Mouse (Mus musculus): ENCODE data around the gene Rab7. TPM values are rescaled to one million over a fixed set of nuclear protein-coding genes. Genes with fewer than 3 reads are reported as not detected.

Gene Rab7
- polyA plus RNA-seq (2012; rRNA removed; ENCODE audit: low replicate concordance): 266 and 279 TPM in 2 replicates

DNA sequence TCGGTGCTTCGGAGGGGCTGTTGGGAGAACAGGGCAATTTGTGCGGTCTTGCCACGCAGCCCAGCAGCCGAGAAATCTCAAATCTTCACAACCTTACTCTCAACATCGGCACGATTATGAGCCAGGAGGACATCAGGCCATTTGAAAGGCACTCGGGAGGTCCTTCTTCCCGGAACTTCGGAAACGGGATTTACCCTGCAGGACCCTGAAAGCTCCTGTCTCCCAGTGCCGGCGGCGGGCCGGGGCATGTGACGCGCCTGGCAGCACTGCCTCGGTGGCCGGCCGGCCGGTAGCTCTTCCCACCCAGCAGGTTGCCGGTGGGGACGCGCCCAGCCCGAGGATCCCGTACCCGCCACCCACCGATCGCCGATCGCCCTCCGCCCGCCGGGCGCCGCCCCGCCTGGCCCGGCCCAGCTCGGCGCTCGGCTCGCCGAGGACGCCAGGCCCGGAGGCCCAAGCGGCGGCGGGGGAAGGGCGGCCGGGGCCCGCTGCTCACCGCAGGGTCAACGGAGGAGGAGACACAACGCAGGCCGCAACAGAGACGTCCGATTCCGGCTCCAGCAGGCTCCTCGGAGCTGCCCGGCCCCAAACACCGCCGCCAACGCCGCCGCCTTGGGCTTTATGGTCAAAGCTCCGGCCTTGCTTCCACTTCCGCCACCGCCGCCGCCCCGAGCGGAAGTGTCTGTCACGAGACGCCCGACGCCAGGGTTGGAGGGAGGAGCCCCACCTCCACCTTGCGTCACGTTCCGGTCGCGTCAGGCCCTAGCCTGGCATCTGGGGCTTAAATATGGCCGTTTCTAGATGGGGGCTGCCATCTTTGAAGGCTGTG is at the start of gene Rab7:
Gene Rab7, minus strand, starts transcription at position 694 of the 829 bp plus-strand sequence.

DNA sequence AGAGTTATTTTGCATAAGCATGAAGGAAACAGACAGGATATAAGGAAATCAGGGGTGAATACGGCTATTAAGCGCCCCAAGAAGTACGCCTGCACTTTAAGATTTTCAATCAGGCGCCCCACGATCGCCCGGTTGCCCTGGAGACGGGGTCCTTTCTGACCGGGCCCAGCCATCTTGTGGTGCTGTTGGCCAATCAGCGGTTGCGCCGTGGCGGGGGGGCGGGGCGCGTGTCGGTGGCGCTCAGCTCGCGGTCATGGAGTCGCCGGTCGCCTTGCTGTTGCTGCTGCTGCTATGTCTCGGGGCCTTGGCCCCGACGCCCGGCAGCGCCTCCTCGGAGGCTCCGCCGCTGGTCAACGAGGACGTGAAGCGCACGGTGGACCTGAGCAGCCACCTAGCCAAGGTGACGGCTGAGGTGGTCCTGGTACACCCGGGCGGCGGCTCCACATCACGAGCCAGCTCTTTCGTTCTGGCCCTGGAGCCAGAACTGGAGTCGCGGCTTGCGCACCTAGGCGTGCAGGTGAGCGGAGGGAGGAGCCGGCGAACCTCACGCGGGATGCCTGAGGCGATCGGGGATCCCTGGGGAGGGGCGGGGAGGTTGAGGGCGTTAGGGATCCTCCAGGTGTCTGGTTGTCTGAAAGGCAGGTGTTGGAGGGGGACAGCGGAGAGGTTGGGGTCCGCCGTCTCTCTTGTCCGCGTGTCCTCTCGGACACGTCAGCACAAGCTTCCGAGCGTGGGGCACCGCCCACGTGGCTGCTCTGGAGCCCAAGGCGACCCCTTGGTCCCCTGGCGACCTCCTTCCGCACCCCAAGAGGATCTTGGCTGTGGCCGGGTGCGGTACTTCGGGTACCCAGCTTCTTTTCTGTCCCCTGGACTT is 39.4 kb upstream of the Rab7 start, which contains the start of gene Rpn1:
Gene Rpn1, plus strand, starts transcription at position 205 of the 874 bp plus-strand sequence.

DNA sequence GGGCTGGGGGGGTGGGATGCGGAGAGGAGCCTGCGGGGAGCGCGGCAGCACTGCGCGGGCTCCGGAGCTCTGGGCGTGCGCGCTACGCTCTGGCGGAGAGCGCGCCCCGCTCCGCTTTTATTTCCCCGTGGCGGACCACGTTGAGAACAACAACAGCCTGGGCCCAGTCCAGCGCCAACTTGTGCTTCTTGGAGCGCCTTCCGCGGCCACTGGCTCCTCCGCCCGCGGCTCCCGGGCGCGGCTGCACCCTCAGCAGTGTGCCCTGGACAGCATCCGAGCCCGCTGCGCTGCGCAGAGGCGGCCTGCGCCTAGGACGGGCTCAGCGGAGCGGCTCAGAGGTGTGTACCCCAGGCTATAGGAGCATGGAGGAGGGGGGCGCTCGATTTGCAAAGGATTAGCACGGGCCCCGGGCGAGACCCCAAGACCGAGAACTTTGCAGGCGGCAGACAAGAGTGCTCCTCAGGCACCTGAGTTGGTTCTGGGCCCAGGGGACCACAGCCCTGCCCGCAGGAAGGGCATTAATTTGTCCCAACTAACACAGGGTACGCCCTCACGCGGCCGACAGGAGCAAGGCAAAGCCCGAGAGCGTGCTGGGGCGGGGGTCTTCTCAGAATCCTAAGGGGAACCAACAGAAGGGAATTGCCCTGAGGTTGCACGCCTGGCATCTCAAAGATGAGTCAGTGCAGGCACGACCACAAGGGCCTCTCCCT is 63.4 kb downstream of the Rab7 start, which contains the start of gene H1fx:
Gene H1fx, minus strand, starts transcription at position 91 of the 710 bp plus-strand sequence.

Other genes with a start within 250 kb of the Rab7 start
- gene Rab43, start 233.1 kb downstream of the Rab7 start, polyA plus RNA-seq (2012; rRNA removed; ENCODE audit: low replicate concordance): 32.2 and 82.0 TPM in 2 replicates
- 0.96 TPM in 2 replicates for gene Gm45140, start 209.5 kb downstream of the Rab7 start, polyA plus RNA-seq (2012; rRNA removed; ENCODE audit: low replicate concordance)
- gene Isy1, start 206.5 kb downstream of the Rab7 start, polyA plus RNA-seq (2012; rRNA removed; ENCODE audit: low replicate concordance): 19.5 and 37.6 TPM in 2 replicates
- gene Cnbp, start 194.2 kb downstream of the Rab7 start, polyA plus RNA-seq (2012; rRNA removed; ENCODE audit: low replicate concordance): 283 and 361 TPM in 2 replicates
- gene Copg1, start 157.5 kb downstream of the Rab7 start, polyA plus RNA-seq (2012; rRNA removed; ENCODE audit: low replicate concordance): 51.5 and 110 TPM in 2 replicates
- 24.3 and 32.6 TPM in 2 replicates for gene Hmces, start 131.3 kb downstream of the Rab7 start, polyA plus RNA-seq (2012; rRNA removed; ENCODE audit: low replicate concordance)
- 10.7 and 20.5 TPM in 2 replicates for gene H1fx, start 63.6 kb downstream of the Rab7 start, polyA plus RNA-seq (2012; rRNA removed; ENCODE audit: low replicate concordance)
- gene Rpn1, start 39.2 kb upstream of the Rab7 start, polyA plus RNA-seq (2012; rRNA removed; ENCODE audit: low replicate concordance): 97.4 and 252 TPM in 2 replicates
- gene Gata2, start 148.6 kb upstream of the Rab7 start, polyA plus RNA-seq (2012; rRNA removed; ENCODE audit: low replicate concordance): 16.6 and 220 TPM in 2 replicates
- gene Dnajb8, start 177.0 kb upstream of the Rab7 start, polyA plus RNA-seq (2012; rRNA removed; ENCODE audit: low replicate concordance): not detected in 2 replicates

Data from subcutaneous adipose tissue, adult 2 months (tissue).